Mouse (Mus musculus) hindbrain, embryonic 16.5 days (tissue): ENCODE data around the gene Hoxb13. TPM values are rescaled to one million over a fixed set of nuclear protein-coding genes. Genes with fewer than 3 reads are reported as not detected.

Experiments
- ATAC-seq: fragments of 200-750 bp; cut with Nextera tagmentation; 2 replicates; pipeline ENCODE4 v1.8.0; 2017; ENCODE audit warnings: moderate TSS enrichment, moderate library complexity
- H3K27ac ChIP-seq: fragments of 300-500 bp; sonication (generic); 2 replicates; pipeline ENCODE4 v1.5.1; 2014; ENCODE audit warnings: low read depth, mild to moderate bottlenecking, control low read depth, low read length, moderate library complexity
- H3K27me3 ChIP-seq: fragments of 300-500 bp; sonication (generic); replicated peaks from 2 replicates; pipeline ENCODE4 v1.6.1; 2014; ENCODE audit warnings: low read length; ENCODE audit not compliant: control insufficient read depth, insufficient read depth
- H3K36me3 ChIP-seq: fragments of 300-500 bp; sonication (generic); 2 replicates; pipeline ENCODE4 v1.6.1; 2014; ENCODE audit warnings: mild to moderate bottlenecking, low read length, moderate library complexity, mixed read lengths; ENCODE audit not compliant: control insufficient read depth, insufficient read depth
- H3K4me1 ChIP-seq: fragments of 300-500 bp; sonication (generic); 2 replicates; pipeline ENCODE4 v1.6.1; 2014; ENCODE audit warnings: low read depth, low read length; ENCODE audit not compliant: control insufficient read depth, insufficient read depth
- H3K4me2 ChIP-seq: fragments of 300-500 bp; sonication (generic); 2 replicates; pipeline ENCODE4 v1.6.1; 2014; ENCODE audit warnings: mild to moderate bottlenecking, low read length, control low read depth, moderate library complexity
- H3K4me3 ChIP-seq: fragments of 300-500 bp; sonication (generic); 2 replicates; pipeline ENCODE4 v1.5.1; 2014; ENCODE audit warnings: mild to moderate bottlenecking, low read length, control low read depth, moderate library complexity
- H3K9ac ChIP-seq: fragments of 300-500 bp; sonication (generic); 2 replicates; pipeline ENCODE4 v1.6.1; 2014; ENCODE audit warnings: low read depth, mild to moderate bottlenecking, control low read depth, low read length, moderate library complexity
- H3K9me3 ChIP-seq: fragments of 300-500 bp; sonication (generic); 2 replicates; pipeline ENCODE4 v1.6.1; 2014; ENCODE audit warnings: mild to moderate bottlenecking, low read length, moderate library complexity; ENCODE audit not compliant: control insufficient read depth
- WGBS: fragments of 180-500 bp; shearing (Covaris S2); extraction: QIAGEN DNeasy Blood & Tissue Kit; methylation state at CpG from one replicate; pipeline ENCODE4 v1.1.7; 2014; 5-methylcytosine and 5-hydroxymethylcytosine counted together
- polyA plus RNA-seq: library from polyadenylated mRNA; unstranded; fragments of >200 nt; fragmentation: Nextera tagmentation; extraction: Ambion mirVana; gene quantifications from 2 replicates; pipeline ENCODE4 v1.2.1, GENCODE M21; 2015

Gene Hoxb13
- polyA plus RNA-seq, 1 experiment from 2014 or later = not detected

DNA sequence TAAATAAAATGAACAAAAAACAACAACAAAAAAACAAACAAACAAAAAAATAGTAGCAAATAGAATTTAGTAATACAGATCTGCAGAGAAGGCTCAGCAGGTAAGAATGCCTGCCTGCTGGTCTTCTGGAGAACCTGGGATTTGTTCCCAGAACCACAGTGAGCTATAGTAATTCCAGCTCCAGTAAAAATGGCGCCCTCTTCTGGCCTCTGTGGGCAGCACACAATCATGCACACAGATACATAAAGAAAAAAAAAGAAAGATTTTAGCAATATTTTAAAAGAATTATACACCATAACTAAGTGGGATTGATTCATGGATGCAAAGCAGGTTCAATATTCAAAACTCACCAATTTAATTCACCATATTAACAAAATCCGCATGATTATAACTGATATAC is 29.7 kb downstream of the Hoxb13 start:
- H3K4me1 ChIP-seq = no peaks in the 10 kb centered on the region
- H3K9me3 ChIP-seq = peaks cover 4% of the 10 kb centered on the region; the same call in 1 of the 2 replicates
- no peak overlapping the region for H3K27ac ChIP-seq
- no peaks in the 10 kb centered on the region for H3K27me3 ChIP-seq
- ATAC-seq = no peak
- H3K9ac ChIP-seq = no peak overlapping the region
- no peak overlapping the region for H3K4me3 ChIP-seq
- WGBS = 39% methylated on average over 2 of the region's 2 CpGs
- H3K36me3 ChIP-seq = no peaks in the 10 kb centered on the region
- H3K4me2 ChIP-seq = no peak overlapping the region

DNA sequence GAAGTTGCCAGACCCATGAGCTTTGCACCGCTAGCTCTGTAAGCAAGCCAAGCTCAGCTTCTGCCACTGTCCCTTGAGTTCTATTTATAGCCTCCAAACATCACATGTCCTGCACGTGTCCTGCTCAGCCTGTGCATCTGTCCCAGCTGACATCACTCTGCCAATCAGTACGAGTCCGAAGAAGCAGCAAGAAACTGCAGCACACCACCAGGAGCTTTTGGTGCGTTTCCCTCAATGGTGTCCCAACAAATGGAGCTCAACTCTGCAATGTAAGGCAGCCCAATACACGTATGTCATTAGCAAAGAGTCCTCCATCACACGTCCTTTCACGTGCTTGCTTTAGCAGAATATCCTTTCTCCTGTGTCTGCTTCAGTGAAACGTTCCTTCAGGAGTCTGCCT is 33.6 kb downstream of the Hoxb13 start:
- Histone ChIP-seq H3K9me3 (no peaks in the 10 kb centered on the region), H3K27ac (no peak overlapping the region), H3K27me3 (0 out of 2 replicates have a peak, but pooled peaks cover 3% of the 10 kb centered on the region), H3K4me2 (no peak overlapping the region), H3K4me1 (no peaks in the 10 kb centered on the region), H3K36me3 (no peaks in the 10 kb centered on the region), H3K4me3 (no peak overlapping the region), H3K9ac (no peak overlapping the region)
- ATAC-seq = no peak
- 82% methylated on average over 9 of the region's 9 CpGs for WGBS

DNA sequence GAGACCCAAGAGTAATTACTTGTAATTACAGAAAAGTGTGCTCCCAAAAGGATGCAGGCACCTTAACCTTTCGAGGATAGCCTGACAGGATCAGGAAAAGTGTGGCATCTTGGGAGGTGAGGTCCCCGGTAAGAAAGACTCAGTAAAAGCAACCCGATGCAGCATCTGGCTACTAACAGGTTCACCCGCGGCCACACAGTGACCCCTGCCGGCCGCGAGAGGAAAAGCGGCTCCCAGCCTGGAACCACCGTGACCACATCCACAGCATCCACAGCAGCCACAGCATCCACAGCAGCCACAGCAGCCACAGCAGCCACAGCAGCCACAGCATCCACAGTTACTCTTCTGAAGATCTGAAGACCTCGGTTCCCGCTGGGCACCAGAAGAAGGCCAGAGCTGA is 40.8 kb downstream of the Hoxb13 start:
- H3K9ac ChIP-seq = no peak overlapping the region
- no peak for ATAC-seq
- WGBS = under 1% methylated on average over 12 of the region's 12 CpGs
- H3K36me3 ChIP-seq = no peaks in the 10 kb centered on the region
- no peaks in the 10 kb centered on the region for H3K9me3 ChIP-seq
- H3K4me1 ChIP-seq = no peaks in the 10 kb centered on the region
- H3K4me3 ChIP-seq = no peak overlapping the region
- no peak overlapping the region for H3K27ac ChIP-seq
- no peak overlapping the region for H3K4me2 ChIP-seq
- H3K27me3 ChIP-seq = peaks cover 22% of the 10 kb centered on the region

DNA sequence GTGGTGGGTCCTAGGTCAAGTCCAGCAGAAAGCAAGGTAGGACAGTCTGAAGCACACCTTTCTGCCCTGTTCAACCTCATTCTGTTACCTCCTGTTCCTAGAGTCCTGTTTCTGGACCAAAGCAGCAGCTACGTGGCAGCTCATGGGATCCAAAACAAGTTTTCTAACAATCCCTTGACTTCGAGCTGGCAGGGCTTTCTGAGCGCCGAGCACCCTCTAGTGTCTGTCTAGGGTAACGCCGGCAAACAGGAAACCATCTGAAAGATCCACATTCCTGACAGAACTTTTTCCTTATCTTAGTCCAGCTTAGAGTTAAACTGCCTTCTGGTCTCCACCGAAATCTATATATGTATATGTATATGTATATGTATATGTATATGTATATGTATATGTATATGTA is 46.1 kb downstream of the Hoxb13 start:
- Histone ChIP-seq H3K36me3 (no peaks in the 10 kb centered on the region), H3K9ac (no peak overlapping the region), H3K27me3 (peaks cover 19% of the 10 kb centered on the region), H3K9me3 (no peaks in the 10 kb centered on the region), H3K4me1 (no peaks in the 10 kb centered on the region), H3K27ac (no peak overlapping the region), H3K4me2 (no peak overlapping the region), H3K4me3 (no peak overlapping the region)
- 2% methylated on average over 7 of the region's 7 CpGs for WGBS
- ATAC-seq = no peak

Other genes starting within 250 kb of the Hoxb13 start
- gene Igf2bp1, start 188.4 kb upstream of the Hoxb13 start, polyA plus RNA-seq = 6.1 and 11.3 TPM in 2 replicates
- gene Gip, start 169.8 kb upstream of the Hoxb13 start, polyA plus RNA-seq = not detected in 2 replicates
- 120 and 132 TPM in 2 replicates for gene Snf8, start 159.4 kb upstream of the Hoxb13 start, polyA plus RNA-seq
- gene Ube2z, start 128.9 kb upstream of the Hoxb13 start, polyA plus RNA-seq = 37.5 and 38.4 TPM in 2 replicates
- 787 and 865 TPM in 2 replicates for gene Atp5g1, start 118.6 kb upstream of the Hoxb13 start, polyA plus RNA-seq
- gene Calcoco2, start 82.4 kb upstream of the Hoxb13 start, polyA plus RNA-seq = not detected in 2 replicates
- 0.27 and 0.36 TPM in 2 replicates for gene Ttll6, start 60.5 kb upstream of the Hoxb13 start, polyA plus RNA-seq
- 1.4 and 5.2 TPM in 2 replicates for gene Hoxb9, start 77.1 kb downstream of the Hoxb13 start, polyA plus RNA-seq
- gene Hoxb8, start 87.6 kb downstream of the Hoxb13 start, polyA plus RNA-seq = 15.1 and 15.9 TPM in 2 replicates
- 29.3 and 33.1 TPM in 2 replicates for gene Hoxb7, start 92.3 kb downstream of the Hoxb13 start, polyA plus RNA-seq
- gene Hoxb6, start 98.2 kb downstream of the Hoxb13 start, polyA plus RNA-seq = 49.9 and 53.3 TPM in 2 replicates
- 120 and 133 TPM in 2 replicates for gene Hoxb5, start 109.0 kb downstream of the Hoxb13 start, polyA plus RNA-seq
- 2.5 and 3.3 TPM in 2 replicates for gene Hoxb4, start 124.0 kb downstream of the Hoxb13 start, polyA plus RNA-seq
- gene Hoxb3, start 129.0 kb downstream of the Hoxb13 start, polyA plus RNA-seq = 4.8 and 5.6 TPM in 2 replicates
- 20.0 and 20.8 TPM in 2 replicates for gene Hoxb2, start 156.2 kb downstream of the Hoxb13 start, polyA plus RNA-seq
- 0.21 and 0.35 TPM in 2 replicates for gene Hoxb1, start 171.4 kb downstream of the Hoxb13 start, polyA plus RNA-seq